Mouse (Mus musculus) neural tube, embryonic 11.5 days (tissue): ENCODE measurements around the gene Plxnc1. TPM values are rescaled to one million over a fixed set of nuclear protein-coding genes. Genes with fewer than 3 reads are reported as not detected.
A peak's percentile ranks its signal among the peaks of the same experiment; 100 is the strongest.

Source experiments
- ATAC-seq: fragments of 200-750 bp; cut with Nextera tagmentation; 2 replicates; pipeline ENCODE4 v1.8.0; 2017; ENCODE audit warnings: moderate number of reproducible peaks, mild to moderate bottlenecking, moderate TSS enrichment, moderate library complexity; ENCODE audit not compliant: insufficient read depth, low FRiP score, low TSS enrichment
- DNase-seq: peaks from one replicate; pipeline ENCODE4 v3.0.0-alpha.2; 2015; ENCODE audit warnings: low spot score
- H3K27ac ChIP-seq: fragments of 300-500 bp; sonication (generic); 2 replicates; pipeline ENCODE4 v1.5.1; 2014; ENCODE audit warnings: low read depth, mild to moderate bottlenecking, low read length
- H3K27me3 ChIP-seq: fragments of 300-500 bp; sonication (generic); 2 replicates; pipeline ENCODE4 v1.6.1; 2014; ENCODE audit warnings: mild to moderate bottlenecking, low read length, mixed read lengths; ENCODE audit not compliant: control insufficient read depth, insufficient read depth
- H3K36me3 ChIP-seq: fragments of 300-500 bp; sonication (generic); 2 replicates; pipeline ENCODE4 v1.6.1; 2014; ENCODE audit warnings: mild to moderate bottlenecking, low read length, moderate library complexity, mixed read lengths; ENCODE audit not compliant: control insufficient read depth, insufficient read depth
- H3K4me1 ChIP-seq: fragments of 300-500 bp; sonication (generic); 2 replicates; pipeline ENCODE4 v1.6.1; 2014; ENCODE audit warnings: low read length, mixed read lengths; ENCODE audit not compliant: control insufficient read depth, insufficient read depth
- H3K4me2 ChIP-seq: fragments of 300-500 bp; sonication (generic); 2 replicates; pipeline ENCODE4 v1.6.1; 2014; ENCODE audit warnings: low read depth, mild to moderate bottlenecking, moderate library complexity
- H3K4me3 ChIP-seq: fragments of 300-500 bp; sonication (generic); 2 replicates; pipeline ENCODE4 v1.5.1; 2014; ENCODE audit warnings: low read depth, low read length
- H3K9ac ChIP-seq: fragments of 300-500 bp; sonication (generic); 2 replicates; pipeline ENCODE4 v1.6.1; 2014; ENCODE audit warnings: mild to moderate bottlenecking, low read length
- H3K9me3 ChIP-seq: fragments of 300-500 bp; sonication (generic); 2 replicates; pipeline ENCODE4 v1.6.1; 2016; ENCODE audit warnings: low read length; ENCODE audit not compliant: control insufficient read depth
- WGBS: fragments of 180-500 bp; shearing (Covaris S2); extraction: QIAGEN DNeasy Blood & Tissue Kit; methylation state at CpG from one replicate; pipeline ENCODE4 v1.1.7; 2014; 5-methylcytosine and 5-hydroxymethylcytosine counted together
- polyA plus RNA-seq: library from polyadenylated mRNA; unstranded; fragments of >200 nt; fragmentation: Nextera tagmentation; extraction: Ambion mirVana; gene quantifications from 2 replicates; pipeline ENCODE4 v1.2.1, GENCODE M21; 2014

Gene Plxnc1
- polyA plus RNA-seq, 1 experiment from 2014 or later: 3.1 TPM

DNA sequence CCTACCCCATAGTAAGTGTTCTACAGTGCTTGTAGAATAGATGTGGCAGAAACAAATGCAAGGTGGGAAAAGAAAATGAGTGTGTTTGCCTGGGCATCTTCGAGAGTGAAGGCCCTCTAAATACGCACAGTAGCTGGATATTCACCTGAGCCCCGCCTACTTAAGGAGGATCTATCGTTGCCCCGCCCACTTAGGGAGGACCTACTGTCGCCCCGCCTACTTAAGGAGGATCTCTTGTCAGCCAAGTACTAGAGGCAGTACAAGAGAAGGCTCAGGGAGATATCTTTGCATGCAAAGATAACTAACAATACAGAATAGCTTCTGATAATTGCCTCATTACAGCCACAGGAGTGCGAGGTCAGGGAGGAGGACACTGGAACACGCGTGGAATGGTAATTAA is 17.4 kb upstream of the Plxnc1 start:
- DNase-seq (no peak), ATAC-seq (no peak)
- Histone ChIP-seq H3K4me2 (no peak overlapping the region), H3K27me3 (no peaks in the 10 kb centered on the region), H3K4me1 (no peaks in the 10 kb centered on the region), H3K9ac (no peak overlapping the region), H3K27ac (no peak overlapping the region), H3K36me3 (no peaks in the 10 kb centered on the region), H3K9me3 (0 out of 2 replicates have a peak, but pooled peaks cover 2% of the 10 kb centered on the region), H3K4me3 (no peak overlapping the region)
- 83% methylated on average over 10 of the region's 10 CpGs for WGBS

DNA sequence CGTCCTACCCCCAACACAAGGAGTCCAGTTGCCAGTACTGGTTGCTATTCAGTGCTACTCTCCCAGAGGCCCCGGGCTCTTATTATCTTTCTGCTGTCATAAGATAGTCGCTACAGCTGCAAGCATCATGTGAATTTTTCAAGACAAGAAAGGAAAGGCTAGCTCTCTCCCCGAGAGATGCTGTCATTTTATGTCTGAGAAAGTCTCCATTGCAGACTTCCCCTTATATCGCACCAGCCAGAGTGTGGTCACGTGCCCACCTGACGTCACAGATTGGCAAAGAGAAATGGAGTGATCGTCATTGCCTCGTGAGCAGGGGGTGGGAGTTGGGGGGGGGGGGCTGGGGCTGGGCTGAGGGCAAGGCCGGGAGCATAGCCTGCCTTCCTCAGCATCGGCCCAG is 16.6 kb upstream of the Plxnc1 start:
- 87% methylated on average over 11 of the region's 11 CpGs for WGBS
- Histone ChIP-seq H3K36me3 (no peaks in the 10 kb centered on the region), H3K4me1 (no peaks in the 10 kb centered on the region), H3K9me3 (0 out of 2 replicates have a peak, but pooled peaks cover 2% of the 10 kb centered on the region), H3K9ac (no peak overlapping the region), H3K27ac (no peak overlapping the region), H3K4me2 (no peak overlapping the region), H3K27me3 (no peaks in the 10 kb centered on the region), H3K4me3 (no peak overlapping the region)
- ATAC-seq (no peak), DNase-seq (no peak)

DNA sequence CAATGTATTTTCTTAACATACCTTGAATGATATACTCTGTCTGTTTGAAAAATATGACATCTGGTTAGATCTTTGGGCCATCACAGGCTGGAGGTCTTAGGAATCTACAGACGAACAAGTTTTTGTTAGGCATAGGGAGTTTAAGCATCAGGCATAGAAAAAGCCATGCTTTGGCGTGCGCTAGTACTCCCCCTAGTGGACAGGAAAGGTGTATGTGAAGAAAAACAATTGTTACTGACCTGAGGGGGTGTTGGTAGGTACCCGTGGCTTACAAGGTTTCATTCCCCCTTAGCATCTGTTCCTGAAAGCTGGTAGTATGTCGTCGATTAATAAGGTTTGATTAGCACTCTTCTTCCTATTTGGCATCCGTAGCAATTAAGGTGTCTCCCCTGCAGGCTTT is 13.7 kb upstream of the Plxnc1 start:
- Histone ChIP-seq H3K9me3 (no peaks in the 10 kb centered on the region), H3K27ac (no peak overlapping the region), H3K4me3 (no peak overlapping the region), H3K4me2 (no peak overlapping the region), H3K27me3 (no peaks in the 10 kb centered on the region), H3K4me1 (peaks cover 3% of the 10 kb centered on the region; the same call in 1 of the 2 replicates), H3K9ac (no peak overlapping the region), H3K36me3 (no peaks in the 10 kb centered on the region)
- WGBS: 10% methylated on average over 7 of the region's 7 CpGs
- ATAC-seq (no peak), DNase-seq (peak; percentile 65)

DNA sequence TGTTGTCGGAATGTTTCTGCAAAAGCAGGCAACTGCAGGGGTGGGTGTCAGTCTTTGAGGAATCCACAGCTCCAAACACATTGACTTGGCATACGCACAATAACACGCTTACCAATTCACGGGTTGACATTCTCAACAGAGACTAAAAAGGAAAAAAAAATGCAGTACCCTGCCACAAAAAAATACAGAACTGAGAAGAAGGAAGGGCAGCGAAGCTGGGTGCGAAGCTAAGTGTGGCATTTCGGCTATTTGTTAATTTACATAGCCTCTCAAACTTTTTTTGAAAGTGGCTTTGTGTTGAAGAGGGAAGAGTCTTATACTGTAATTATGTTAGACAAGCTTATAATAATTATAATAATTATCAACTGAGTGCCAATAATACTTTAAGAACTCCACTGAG is 13.1 kb upstream of the Plxnc1 start:
- no peaks in the 10 kb centered on the region for H3K27me3 ChIP-seq
- no peak for DNase-seq
- H3K27ac ChIP-seq: no peak overlapping the region
- no peaks in the 10 kb centered on the region for H3K9me3 ChIP-seq
- H3K4me3 ChIP-seq: no peak overlapping the region
- no peaks in the 10 kb centered on the region for H3K36me3 ChIP-seq
- peaks cover 5% of the 10 kb centered on the region; the same call in 1 of the 2 replicates for H3K4me1 ChIP-seq
- no peak overlapping the region for H3K9ac ChIP-seq
- WGBS: 88% methylated on average over 7 of the region's 7 CpGs
- ATAC-seq: no peak
- no peak overlapping the region for H3K4me2 ChIP-seq

DNA sequence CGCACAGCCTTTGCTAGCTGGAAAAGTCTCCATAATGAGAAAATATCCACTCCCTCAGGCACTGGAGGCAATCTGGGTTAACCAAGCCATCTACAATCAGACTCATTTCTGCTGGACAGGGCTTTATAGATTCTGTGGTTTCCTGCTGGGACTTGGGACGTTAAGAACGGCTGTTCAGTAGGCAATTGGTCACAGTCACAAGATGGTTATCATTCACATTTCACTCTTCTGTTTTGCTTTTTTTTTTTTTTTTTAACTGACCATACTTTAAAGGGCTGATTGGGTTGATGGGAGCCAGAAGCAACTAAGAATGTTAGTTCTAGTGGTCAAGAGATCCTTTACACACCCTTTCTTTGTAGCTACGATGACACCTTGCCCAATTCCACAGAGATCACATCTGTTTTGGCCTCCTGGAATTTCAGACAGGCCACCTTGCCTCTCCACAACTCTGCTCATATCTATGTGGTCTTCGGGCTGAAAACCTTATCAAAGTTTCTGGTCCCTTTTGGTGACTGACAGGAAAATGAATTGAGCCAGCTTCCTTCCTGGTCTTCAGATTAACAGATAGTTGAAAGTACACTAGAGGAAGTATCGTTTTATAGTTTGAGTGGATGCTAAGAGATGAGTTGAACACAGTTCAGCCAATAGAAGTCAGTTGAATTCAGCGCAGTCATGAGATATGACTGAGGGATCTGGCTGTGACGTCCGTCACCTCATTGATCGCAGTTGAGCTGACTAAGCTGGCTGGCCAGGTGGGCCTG is 3.5 kb upstream of the Plxnc1 start:
- Histone ChIP-seq H3K4me2 (no peak overlapping the region), H3K4me1 (peaks cover 6% of the 10 kb centered on the region), H3K4me3 (no peak overlapping the region), H3K27ac (no peak overlapping the region), H3K9me3 (no peaks in the 10 kb centered on the region), H3K9ac (no peak overlapping the region), H3K27me3 (peaks cover 11% of the 10 kb centered on the region), H3K36me3 (no peaks in the 10 kb centered on the region)
- ATAC-seq (no peak), DNase-seq (no peak)
- 76% methylated on average over 10 of the region's 10 CpGs for WGBS

DNA sequence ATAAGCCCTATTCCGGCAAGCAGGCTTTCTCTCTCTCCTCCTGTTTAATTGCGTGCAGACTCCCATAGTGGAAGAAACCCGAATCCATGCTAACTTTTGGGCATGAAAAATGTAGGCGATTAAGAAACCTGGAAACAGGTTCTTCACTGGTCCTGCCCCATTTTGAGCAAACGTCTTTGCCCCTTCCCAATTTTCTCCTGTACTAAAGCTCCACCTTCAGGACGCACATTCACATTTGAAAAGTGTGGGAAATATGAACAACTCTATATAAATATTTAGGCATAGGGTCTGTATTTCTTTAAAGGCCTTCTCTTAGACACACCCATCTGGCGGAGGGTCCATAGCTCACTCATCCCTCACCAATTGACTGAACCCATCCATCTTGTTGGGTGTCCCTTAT is 2.8 kb upstream of the Plxnc1 start:
- no peak overlapping the region for H3K9ac ChIP-seq
- no peak overlapping the region for H3K27ac ChIP-seq
- no peaks in the 10 kb centered on the region for H3K9me3 ChIP-seq
- no peak for DNase-seq
- no peak overlapping the region for H3K4me2 ChIP-seq
- no peak for ATAC-seq
- H3K36me3 ChIP-seq: no peaks in the 10 kb centered on the region
- H3K27me3 ChIP-seq: peaks cover 11% of the 10 kb centered on the region
- H3K4me1 ChIP-seq: peaks cover 9% of the 10 kb centered on the region; the same call in 1 of the 2 replicates
- H3K4me3 ChIP-seq: no peak overlapping the region
- 70% methylated on average over 7 of the region's 7 CpGs for WGBS

DNA sequence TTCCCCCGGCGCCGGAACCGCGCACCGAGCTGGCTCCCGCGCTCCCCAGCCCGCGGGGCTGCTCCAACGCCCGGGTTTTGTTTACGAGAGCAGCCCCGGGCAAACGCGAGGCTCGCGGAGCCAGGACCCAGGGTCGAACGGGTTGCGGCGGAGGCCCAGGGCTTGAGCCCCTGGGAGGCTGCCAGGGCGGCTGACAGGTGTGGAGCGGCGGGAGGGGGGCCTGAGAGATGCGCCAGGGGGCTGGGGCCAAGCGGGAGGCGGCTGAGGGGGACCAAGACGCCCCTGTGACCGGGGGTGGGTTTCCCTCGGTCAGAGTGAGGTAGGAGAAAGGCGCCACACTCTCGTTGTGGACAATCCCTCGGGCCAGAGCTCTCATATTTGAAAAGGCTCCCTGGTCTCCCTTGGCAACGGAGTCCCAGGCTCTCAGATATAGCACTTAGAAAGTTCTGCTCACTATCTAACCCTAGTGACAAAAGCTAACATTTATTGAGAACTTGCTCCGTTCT is 624 bp upstream of the Plxnc1 start:
- Histone ChIP-seq H3K27ac (peak overlapping the region; percentile 81), H3K36me3 (no peaks in the 10 kb centered on the region), H3K4me2 (peak overlapping the region; percentile 78), H3K9me3 (no peaks in the 10 kb centered on the region), H3K27me3 (peaks cover 11% of the 10 kb centered on the region), H3K4me1 (peaks cover 20% of the 10 kb centered on the region; the same call in 1 of the 2 replicates), H3K4me3 (peak overlapping the region; percentile 69), H3K9ac (peak overlapping the region; percentile 68)
- ATAC-seq (no peak), DNase-seq (peak; percentile 50)
- WGBS: under 1% methylated on average over 35 of the region's 36 CpGs

DNA sequence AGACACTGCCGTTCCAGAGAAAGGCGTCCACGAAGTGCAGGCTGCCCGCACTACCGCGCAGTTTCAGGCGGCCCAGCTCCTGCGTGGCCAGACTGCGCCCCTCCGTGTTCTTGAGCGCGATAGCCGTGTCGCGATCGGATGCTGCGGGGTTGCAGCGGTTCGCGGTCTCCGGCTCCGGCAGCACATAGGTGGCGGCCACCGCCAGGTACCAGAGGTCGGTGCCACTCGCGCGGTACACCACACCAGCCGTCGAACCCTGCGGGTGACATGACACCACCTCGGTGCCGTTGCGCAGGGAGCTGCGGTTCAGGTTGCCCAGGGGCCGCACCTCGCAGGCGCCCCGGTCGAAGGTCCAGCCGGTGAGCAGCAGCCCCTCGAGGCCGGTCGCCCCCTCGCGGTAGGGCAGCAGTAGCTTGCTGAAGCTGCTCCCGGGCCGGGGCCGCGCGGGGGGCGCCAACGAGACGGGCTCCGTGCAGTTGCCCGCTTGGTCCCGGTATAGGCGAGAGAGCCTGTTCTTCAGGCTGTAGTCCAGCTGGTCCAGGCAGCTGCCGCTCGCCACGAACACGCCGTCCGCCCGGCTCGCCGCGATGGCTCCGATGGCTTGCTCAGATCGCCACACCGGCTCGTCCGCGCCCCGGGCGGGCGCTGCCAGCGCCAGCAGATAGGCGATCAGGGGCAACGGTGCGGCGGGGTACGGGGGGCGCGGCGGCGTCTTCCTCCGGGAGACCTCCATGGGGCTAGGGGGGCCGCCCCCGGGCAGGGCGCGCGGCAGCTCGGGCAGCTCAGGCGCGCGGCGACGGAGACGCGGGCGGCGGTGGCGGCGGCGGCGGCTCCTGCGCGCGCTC is 567 bp downstream of the Plxnc1 start:
- H3K4me1 ChIP-seq: peaks cover 20% of the 10 kb centered on the region; the same call in 1 of the 2 replicates
- peak overlapping the region; percentile 69 for H3K4me3 ChIP-seq
- H3K36me3 ChIP-seq: no peaks in the 10 kb centered on the region
- H3K27me3 ChIP-seq: peaks cover 11% of the 10 kb centered on the region
- ATAC-seq (peak; percentile 28), DNase-seq (peak; percentile 72)
- peak overlapping the region; percentile 68 for H3K9ac ChIP-seq
- H3K9me3 ChIP-seq: no peaks in the 10 kb centered on the region
- H3K27ac ChIP-seq: peak overlapping the region; percentile 81
- WGBS: under 1% methylated on average over 77 of the region's 110 CpGs
- peak overlapping the region; percentile 78 for H3K4me2 ChIP-seq
